Mouse (Mus musculus) liver, embryonic 16.5 days (tissue): Measurements from ENCODE around the gene Sv2c. TPM values are rescaled to one million over a fixed set of nuclear protein-coding genes. Genes with fewer than 3 reads are reported as not detected.

Source experiments
- polyA plus RNA-seq: library from polyadenylated mRNA; unstranded; fragments of >200 nt; fragmentation: Nextera tagmentation; extraction: Ambion mirVana; gene quantifications from 2 replicates; pipeline ENCODE4 v1.2.1, GENCODE M21; 2015

Gene Sv2c
- polyA plus RNA-seq, 1 experiment from 2014 or later = 0.18 TPM

Other genes starting within 250 kb of the Sv2c start
- gene Iqgap2, start 240.7 kb downstream of the Sv2c start, polyA plus RNA-seq = 19.3 and 20.3 TPM in 2 replicates
- 4.1 and 4.9 TPM in 2 replicates for gene Gm20075, start 51.2 kb downstream of the Sv2c start, polyA plus RNA-seq
- not detected in 2 replicates for gene Gm17190, start 50.5 kb downstream of the Sv2c start, polyA plus RNA-seq